Mouse (Mus musculus) forebrain, embryonic 10.5 days (tissue): ENCODE measurements around the gene B3galt4. TPM values are rescaled to one million over a fixed set of nuclear protein-coding genes. Genes with fewer than 3 reads are reported as not detected.

Experiments used
- DNase-seq: peaks from one replicate; pipeline ENCODE4 v3.0.0-alpha.2; 2017; ENCODE audit warnings: low spot score; ENCODE audit errors: extremely low spot score
- H3K27ac ChIP-seq: fragments of 300-500 bp; sonication (generic); 2 replicates; pipeline ENCODE4 v1.5.1; 2016; ENCODE audit warnings: mild to moderate bottlenecking
- H3K27me3 ChIP-seq: fragments of 300-500 bp; sonication (generic); 2 replicates; pipeline ENCODE4 v1.6.1; 2016; ENCODE audit warnings: mild to moderate bottlenecking; ENCODE audit not compliant: poor library complexity, severe bottlenecking
- H3K36me3 ChIP-seq: fragments of 300-500 bp; sonication (generic); replicated peaks from 2 replicates; pipeline ENCODE4 v1.6.1; 2016; ENCODE audit warnings: mild to moderate bottlenecking, moderate library complexity
- H3K4me1 ChIP-seq: fragments of 300-500 bp; sonication (generic); 2 replicates; pipeline ENCODE4 v1.6.1; 2016
- H3K4me3 ChIP-seq: fragments of 300-500 bp; sonication (generic); 2 replicates; pipeline ENCODE4 v1.5.1; 2016; ENCODE audit warnings: mild to moderate bottlenecking, moderate library complexity
- H3K9me3 ChIP-seq: fragments of 300-500 bp; sonication (generic); 2 replicates; pipeline ENCODE4 v1.6.1; 2016; ENCODE audit warnings: mild to moderate bottlenecking, moderate library complexity
- WGBS: fragments of 180-500 bp; shearing (Covaris S2); methylation state at CpG from one replicate; pipeline ENCODE4 v1.1.7; 2016; 5-methylcytosine and 5-hydroxymethylcytosine counted together
- polyA plus RNA-seq: library from polyadenylated mRNA; unstranded; fragments of >200 nt; fragmentation: Nextera tagmentation; extraction: Ambion mirVana; gene quantifications from 2 replicates; pipeline ENCODE4 v1.2.1, GENCODE M21; 2016

Gene B3galt4
- polyA plus RNA-seq, 1 experiment from 2014 or later: 3.7 TPM

- DNase-seq: peak; percentile 85
- no peaks in the 10 kb centered on the region; the same call in 1 of the 2 replicates for H3K9me3 ChIP-seq
- WGBS: under 1% methylated on average over 36 of the region's 36 CpGs
- peak overlapping the region; percentile 76 for H3K4me3 ChIP-seq
- H3K27ac ChIP-seq: peak overlapping the region; percentile 83
- peaks cover 26% of the 10 kb centered on the region for H3K36me3 ChIP-seq
- H3K27me3 ChIP-seq: peaks cover 15% of the 10 kb centered on the region
- H3K4me1 ChIP-seq: peaks cover 55% of the 10 kb centered on the region
Observed at GRCm38 (mm10) chr17:33920282-33921097, 30.8 kb downstream of the B3galt4 start.

DNA sequence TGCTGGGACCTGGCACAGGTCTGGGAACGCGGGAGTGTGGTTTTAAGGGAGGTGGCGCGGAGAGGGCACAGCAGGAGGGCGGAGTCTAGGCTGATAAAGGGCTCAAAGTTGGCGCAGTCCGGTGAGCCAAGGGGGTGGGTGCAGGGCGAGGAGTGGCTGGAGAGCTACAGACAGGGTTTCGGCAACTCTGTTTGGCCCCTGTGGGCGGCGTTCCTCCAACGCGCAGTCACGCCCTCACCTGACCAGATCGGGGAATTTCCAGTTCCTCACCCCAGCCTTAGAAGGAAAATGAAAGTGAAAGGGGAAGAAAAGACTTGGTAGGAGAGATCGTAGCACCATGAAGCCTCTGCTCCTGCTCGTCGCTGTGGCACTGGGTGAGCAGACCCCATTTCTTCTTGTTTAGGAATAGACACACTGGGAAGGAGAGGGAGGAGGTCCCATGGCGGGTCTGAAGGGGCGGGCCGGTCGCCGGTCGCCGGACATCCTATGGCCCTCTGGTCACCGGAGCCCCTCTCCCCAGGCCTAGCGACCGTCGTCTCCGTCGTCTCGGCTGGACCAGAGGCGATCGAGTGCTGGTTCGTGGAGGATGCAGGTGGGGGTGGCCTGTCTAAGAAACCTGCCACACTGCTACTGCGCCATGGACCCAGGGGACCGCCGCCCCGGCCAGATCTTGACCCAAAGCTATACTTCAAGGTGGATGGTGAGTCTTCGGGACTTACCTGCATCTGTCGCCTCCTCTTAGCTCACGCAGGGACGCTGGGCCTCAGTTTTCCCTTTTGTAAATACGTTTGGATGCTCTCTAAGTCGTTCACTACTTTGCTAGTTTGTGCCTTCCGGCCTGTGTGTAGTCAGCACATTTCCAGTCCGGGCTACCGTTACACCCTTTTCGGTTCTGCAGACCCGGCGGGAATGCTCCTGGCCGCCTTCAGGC, 31.7 kb downstream of the B3galt4 start:
- peaks cover 25% of the 10 kb centered on the region for H3K36me3 ChIP-seq
- H3K27me3 ChIP-seq: peaks cover 15% of the 10 kb centered on the region
- H3K4me1 ChIP-seq: peaks cover 62% of the 10 kb centered on the region

DNA sequence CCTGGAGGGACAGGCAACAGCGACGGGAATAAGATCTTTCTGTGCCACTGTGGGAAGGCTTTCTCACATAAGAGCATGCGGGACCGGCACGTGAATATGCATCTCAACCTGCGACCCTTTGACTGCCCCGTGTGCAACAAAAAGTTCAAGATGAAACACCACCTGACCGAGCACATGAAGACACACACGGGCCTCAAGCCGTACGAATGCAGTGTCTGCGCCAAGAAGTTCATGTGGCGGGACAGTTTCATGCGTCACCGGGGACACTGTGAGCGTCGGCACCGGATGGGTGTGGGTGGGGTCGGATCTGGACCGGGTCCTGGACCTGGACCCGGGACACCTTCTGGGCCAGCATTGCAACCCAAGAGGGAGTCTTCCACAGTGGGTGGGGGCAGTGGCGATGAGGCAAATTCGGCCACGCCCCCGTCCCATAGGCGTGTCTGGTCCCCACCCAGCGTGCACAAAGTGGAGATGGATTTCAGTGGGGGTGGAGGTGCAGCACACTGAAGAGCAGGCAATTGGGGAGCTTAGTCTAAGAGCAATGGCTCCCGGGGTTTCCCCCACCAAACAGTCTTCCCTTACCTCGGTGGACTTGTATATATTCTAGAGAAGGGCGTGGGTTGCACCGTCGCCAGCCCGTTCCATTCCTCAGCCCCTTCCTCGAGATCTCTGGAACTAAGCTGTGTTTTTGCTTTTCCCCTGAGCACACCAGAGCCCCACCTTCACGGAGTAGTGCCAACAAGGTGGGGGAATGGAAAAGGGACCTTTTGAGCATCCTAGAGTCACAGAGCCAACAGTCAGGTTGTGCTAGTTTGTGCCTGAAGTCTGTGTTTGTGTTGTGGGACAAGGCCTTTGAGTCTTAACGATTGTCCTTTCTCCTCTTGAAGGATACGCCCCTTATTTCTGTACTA, 32.7 kb downstream of the B3galt4 start:
- WGBS: 59% methylated on average over 37 of the region's 37 CpGs
- H3K4me1 ChIP-seq: peaks cover 71% of the 10 kb centered on the region
- no peak overlapping the region for H3K27ac ChIP-seq
- no peaks in the 10 kb centered on the region; the same call in 1 of the 2 replicates for H3K9me3 ChIP-seq
- peaks cover 15% of the 10 kb centered on the region for H3K27me3 ChIP-seq
- no peak for DNase-seq
- H3K36me3 ChIP-seq: peaks cover 36% of the 10 kb centered on the region
- H3K4me3 ChIP-seq: peak overlapping the region; percentile 76

More for the DNA sequence above, 31.7 kb downstream of the B3galt4 start:
- peak; percentile 44 for DNase-seq
- Histone ChIP-seq H3K9me3 (no peaks in the 10 kb centered on the region; the same call in 1 of the 2 replicates), H3K4me3 (peak overlapping the region; percentile 76), H3K27ac (peak overlapping the region; percentile 83)
- WGBS: under 1% methylated on average over 52 of the region's 52 CpGs

- H3K4me1 ChIP-seq: peaks cover 72% of the 10 kb centered on the region
- DNase-seq: no peak
Observed at GRCm38 (mm10) chr17:33917656-33918292, 33.5 kb downstream of the B3galt4 start.

GRCm38 (mm10) chr17:33916847-33917655, 34.2 kb downstream of the B3galt4 start:
- Histone ChIP-seq H3K36me3 (peaks cover 51% of the 10 kb centered on the region), H3K9me3 (no peaks in the 10 kb centered on the region; the same call in 1 of the 2 replicates), H3K27me3 (peaks cover 15% of the 10 kb centered on the region), H3K27ac (peak overlapping the region; percentile 26; the same call in 1 of the 2 replicates), H3K4me1 (peaks cover 76% of the 10 kb centered on the region), H3K4me3 (peak overlapping the region; percentile 76)
- 78% methylated on average over 31 of the region's 31 CpGs for WGBS
- DNase-seq: no peak

More at GRCm38 (mm10) chr17:33917656-33918292, 33.5 kb downstream of the B3galt4 start:
- Histone ChIP-seq H3K4me3 (peak overlapping the region; percentile 76), H3K27ac (no peak overlapping the region), H3K36me3 (peaks cover 44% of the 10 kb centered on the region), H3K9me3 (no peaks in the 10 kb centered on the region; the same call in 1 of the 2 replicates), H3K27me3 (peaks cover 15% of the 10 kb centered on the region)
- WGBS: 84% methylated on average over 18 of the region's 18 CpGs

DNA sequence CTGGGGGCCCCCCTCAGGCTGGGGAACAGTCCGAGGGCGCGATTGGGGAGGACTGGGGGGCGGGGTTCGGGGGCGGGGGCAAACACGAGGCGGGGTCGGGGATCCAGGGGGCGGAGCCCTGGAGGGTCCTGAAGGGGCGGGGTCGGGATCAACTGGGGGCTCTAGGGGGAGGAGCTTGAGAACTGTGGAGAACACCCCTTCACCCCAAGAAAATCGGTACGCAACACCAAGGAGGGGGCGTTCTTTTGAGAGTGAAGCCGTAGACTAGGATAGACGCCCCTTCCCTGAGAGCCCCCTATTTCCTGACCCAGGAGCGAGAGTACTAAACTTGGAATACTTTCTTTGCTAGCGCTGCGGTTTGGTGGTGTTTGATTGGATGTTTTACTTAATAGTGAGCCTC, 35.0 kb downstream of the B3galt4 start:
- Histone ChIP-seq H3K36me3 (peaks cover 59% of the 10 kb centered on the region), H3K27me3 (peaks cover 15% of the 10 kb centered on the region), H3K9me3 (no peaks in the 10 kb centered on the region; the same call in 1 of the 2 replicates), H3K4me1 (peaks cover 83% of the 10 kb centered on the region), H3K4me3 (peak overlapping the region; percentile 76), H3K27ac (peak overlapping the region; percentile 95)
- DNase-seq: no peak
- WGBS: under 1% methylated on average over 19 of the region's 20 CpGs

DNA sequence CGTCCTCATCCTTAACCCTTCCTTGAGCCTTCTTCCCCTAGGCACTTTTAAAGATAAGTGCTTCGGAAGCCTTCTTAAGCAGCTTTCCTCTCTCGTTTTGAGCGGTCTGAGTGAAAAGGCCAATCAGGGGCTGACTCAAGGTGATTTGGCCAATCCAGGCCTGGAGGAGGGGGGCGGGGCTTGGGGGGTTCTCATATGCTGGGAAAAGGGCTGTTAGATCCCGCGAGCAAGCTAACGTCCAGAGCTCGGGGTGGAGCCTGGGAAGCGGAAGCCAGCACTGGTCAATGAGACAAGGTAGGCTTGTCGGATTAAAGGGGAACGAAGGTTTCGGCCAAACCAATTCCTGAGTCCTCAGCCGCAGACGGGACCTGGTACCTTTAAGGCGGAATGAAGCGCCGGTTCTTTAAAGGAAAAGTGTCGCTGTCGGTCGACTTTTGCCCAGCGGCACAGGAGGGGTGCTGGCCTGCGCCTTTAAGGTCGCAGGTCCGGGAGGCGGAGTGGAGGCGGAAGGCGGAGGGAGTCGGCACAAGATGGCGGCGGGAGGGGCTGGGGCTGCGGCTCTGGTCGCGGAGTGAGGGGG, 35.5 kb downstream of the B3galt4 start, which contains the start of the genes Tapbp and Zbtb22:
TSS of gene Tapbp (plus strand) at position 229 of the 580 bp plus-strand sequence.
TSS of gene Zbtb22 (plus strand) at position 234 of the 580 bp plus-strand sequence.
- 0% methylated on average over 34 of the region's 34 CpGs for WGBS
- H3K36me3 ChIP-seq: peaks cover 64% of the 10 kb centered on the region
- no peaks in the 10 kb centered on the region; the same call in 1 of the 2 replicates for H3K9me3 ChIP-seq
- DNase-seq: peak; percentile 98
- H3K4me3 ChIP-seq: peak within 1 kb of the TSS; percentile 76
- peaks cover 15% of the 10 kb centered on the region for H3K27me3 ChIP-seq
- H3K4me1 ChIP-seq: peaks cover 82% of the 10 kb centered on the region
- peak within 1 kb of the TSS; percentile 95 for H3K27ac ChIP-seq

DNA sequence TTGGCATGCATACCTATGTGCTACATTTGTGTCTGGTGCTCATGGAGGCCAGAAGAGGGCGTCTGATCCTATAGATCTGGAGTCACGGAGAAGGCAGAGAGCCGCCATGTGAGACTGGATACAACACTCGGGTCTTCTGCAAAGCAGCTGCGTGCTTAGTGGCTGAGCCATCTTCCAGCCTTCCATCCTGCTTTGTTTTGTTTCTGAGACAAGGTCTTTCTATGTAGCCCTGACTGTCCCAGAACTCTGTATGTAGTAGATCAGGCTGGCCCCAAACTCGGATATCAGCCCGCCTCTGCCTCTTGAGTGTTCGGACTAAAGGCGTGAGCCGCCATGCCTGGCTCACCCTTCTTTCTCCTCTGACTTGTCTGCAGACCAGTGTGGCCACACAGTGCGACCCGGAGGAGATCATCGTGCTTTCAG, 36.3 kb downstream of the B3galt4 start:
- H3K27ac ChIP-seq: peak overlapping the region; percentile 40; the same call in 1 of the 2 replicates
- no peak for DNase-seq
- H3K4me1 ChIP-seq: peaks cover 82% of the 10 kb centered on the region
- H3K36me3 ChIP-seq: peaks cover 68% of the 10 kb centered on the region
- 73% methylated on average over 13 of the region's 13 CpGs for WGBS
- peaks cover 15% of the 10 kb centered on the region for H3K27me3 ChIP-seq
- no peaks in the 10 kb centered on the region; the same call in 1 of the 2 replicates for H3K9me3 ChIP-seq
- H3K4me3 ChIP-seq: peak overlapping the region; percentile 76

DNA sequence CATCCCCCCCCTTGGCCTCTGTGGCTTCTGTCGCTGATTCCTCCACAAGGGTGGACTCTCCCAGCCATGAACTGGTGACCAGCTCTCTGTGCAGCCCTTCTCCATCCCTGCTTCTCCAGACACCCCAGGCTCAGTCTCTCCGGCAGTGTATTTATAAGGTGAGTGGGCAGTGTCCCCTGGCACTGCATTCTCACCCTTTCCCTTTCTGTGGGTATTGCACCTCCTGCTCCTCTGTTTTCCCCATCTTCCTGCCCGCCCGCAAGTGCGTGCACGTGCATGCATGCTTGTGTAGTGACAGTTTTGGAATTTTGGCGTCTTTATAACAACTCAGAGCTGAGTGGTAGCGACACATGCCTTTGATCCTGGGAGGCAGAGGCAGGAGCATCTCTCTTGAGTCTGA, 37.4 kb downstream of the B3galt4 start:
- peaks cover 68% of the 10 kb centered on the region for H3K36me3 ChIP-seq

GRCm38 (mm10) chr17:33913264-33913663, 38.0 kb downstream of the B3galt4 start:
- WGBS: 89% methylated on average over 10 of the region's 10 CpGs
- Histone ChIP-seq H3K9me3 (no peaks in the 10 kb centered on the region; the same call in 1 of the 2 replicates), H3K27me3 (peaks cover 9% of the 10 kb centered on the region), H3K4me3 (peak overlapping the region; percentile 22; the same call in 1 of the 2 replicates), H3K4me1 (peaks cover 78% of the 10 kb centered on the region), H3K27ac (no peak overlapping the region), H3K36me3 (peaks cover 65% of the 10 kb centered on the region)
- no peak for DNase-seq

More for the DNA sequence above, 37.4 kb downstream of the B3galt4 start:
- H3K27ac ChIP-seq: no peak overlapping the region
- 98% methylated on average over 8 of the region's 8 CpGs for WGBS
- peaks cover 15% of the 10 kb centered on the region for H3K27me3 ChIP-seq
- DNase-seq: no peak
- H3K4me1 ChIP-seq: peaks cover 78% of the 10 kb centered on the region
- no peaks in the 10 kb centered on the region; the same call in 1 of the 2 replicates for H3K9me3 ChIP-seq
- peak overlapping the region; percentile 22; the same call in 1 of the 2 replicates for H3K4me3 ChIP-seq
